Mouse (Mus musculus): ENCODE results near the gene Ffar3.

GRCm38 (mm10) chr7:30846505-30847053, 9.4 kb downstream of the Ffar3 start:
- no peak for TF ChIP-seq POLR2A (IDR thresholded peaks at IDR 0.05; ENCODE audit: borderline replicate concordance, extremely low read depth, insufficient read depth, insufficient read length, poor library complexity, severe bottlenecking)
- no peak for TF ChIP-seq CTCF (IDR thresholded peaks at IDR 0.05; ENCODE audit: borderline replicate concordance, extremely low read depth, insufficient read depth, insufficient read length)

Measured in brain, embryonic 14.5 days (tissue).